Mouse (Mus musculus): ENCODE data around the gene Mettl7b. TPM values are rescaled to one million over a fixed set of nuclear protein-coding genes. Genes with fewer than 3 reads are reported as not detected.
"Not testable (repeated sequence)": the region's sequence is repeated elsewhere in the genome, so short reads cannot be mapped to it uniquely, and the experiment has no call there.

The Mettl7b gene
- total RNA-seq, 1 experiment, result 0.58 TPM

GRCm38 (mm10) chr10:128995796-128996195 is 35.0 kb upstream of the Mettl7b start:
- Histone ChIP-seq H3K27ac (ENCODE audit: insufficient read depth, low read depth, low read length, poor library complexity, severe bottlenecking) (no peak overlapping the region), H3K4me1 (ENCODE audit: control insufficient read depth in 2 of 2, insufficient read depth in 2 of 2, low read length in 2 of 2, poor library complexity in 1 of 2) (no peaks in the 10 kb centered on the region), H3K36me3 (ENCODE audit: control insufficient read depth, insufficient read depth, low read length, poor library complexity, severe bottlenecking) (no peaks in the 10 kb centered on the region), H3K9me3 (ENCODE audit: control insufficient read depth, insufficient read depth, low read depth, low read length) (no peaks in the 10 kb centered on the region), H3K9ac (ENCODE audit: insufficient read depth, low read depth, low read length, poor library complexity, severe bottlenecking) (no peak overlapping the region), H3K4me3 (ENCODE audit: insufficient read depth in 1 of 2, low read depth in 1 of 2, low read length in 2 of 2, poor library complexity in 1 of 2, severe bottlenecking in 1 of 2) (no peak overlapping the region)
- no peak for DNase-seq (ENCODE audit: low read depth, low spot score)
- in situ Hi-C loops (cut with MboI; ENCODE audit: low sequenced_read_pairs in 2 of 2, unreplicated experiment in 2 of 2), result no loop called here
- TF ChIP-seq ZC3H11A (IDR thresholded peaks at IDR 0.05; ENCODE audit: borderline replicate concordance, low read depth, low read length) (no peak), HCFC1 (IDR thresholded peaks at IDR 0.05; ENCODE audit: borderline replicate concordance, insufficient read depth, low read length) (no peak), CHD2 (IDR thresholded peaks at IDR 0.05; ENCODE audit: low read depth, low read length) (no peak), ZNF384 (IDR thresholded peaks at IDR 0.05; ENCODE audit: low read depth, low read length) (no peak), MAFK (IDR thresholded peaks at IDR 0.05; ENCODE audit: insufficient read depth, low read depth, low read length) (no peak)

GRCm38 (mm10) chr10:128990994-128991393 is 30.2 kb upstream of the Mettl7b start:
- no peak overlapping the region for H3K9ac ChIP-seq (ENCODE audit: insufficient read depth, low read depth, low read length, poor library complexity, severe bottlenecking)
- no peak for DNase-seq (ENCODE audit: low read depth, low spot score)
- H3K36me3 ChIP-seq (ENCODE audit: control insufficient read depth, insufficient read depth, low read length, poor library complexity, severe bottlenecking), result no peaks in the 10 kb centered on the region
- H3K27ac ChIP-seq (ENCODE audit: insufficient read depth, low read depth, low read length, poor library complexity, severe bottlenecking), result no peak overlapping the region
- TF ChIP-seq HCFC1 (IDR thresholded peaks at IDR 0.05; ENCODE audit: borderline replicate concordance, insufficient read depth, low read length), result no peak
- TF ChIP-seq CHD2 (IDR thresholded peaks at IDR 0.05; ENCODE audit: low read depth, low read length), result no peak
- TF ChIP-seq ZNF384 (IDR thresholded peaks at IDR 0.05; ENCODE audit: low read depth, low read length), result no peak
- no peak for TF ChIP-seq ZC3H11A (IDR thresholded peaks at IDR 0.05; ENCODE audit: borderline replicate concordance, low read depth, low read length)
- TF ChIP-seq MAFK (IDR thresholded peaks at IDR 0.05; ENCODE audit: insufficient read depth, low read depth, low read length), result no peak
- no peaks in the 10 kb centered on the region for H3K9me3 ChIP-seq (ENCODE audit: control insufficient read depth, insufficient read depth, low read depth, low read length)
- in situ Hi-C loops (cut with MboI; ENCODE audit: low sequenced_read_pairs in 2 of 2, unreplicated experiment in 2 of 2), result no loop called here
- no peaks in the 10 kb centered on the region for H3K4me1 ChIP-seq (ENCODE audit: control insufficient read depth in 2 of 2, insufficient read depth in 2 of 2, low read length in 2 of 2, poor library complexity in 1 of 2)
- no peak overlapping the region for H3K4me3 ChIP-seq (ENCODE audit: insufficient read depth in 1 of 2, low read depth in 1 of 2, low read length in 2 of 2, poor library complexity in 1 of 2, severe bottlenecking in 1 of 2)

- H3K36me3 ChIP-seq (ENCODE audit: control insufficient read depth, insufficient read depth, low read length, poor library complexity, severe bottlenecking); H3K27ac ChIP-seq (ENCODE audit: insufficient read depth, low read depth, low read length, poor library complexity, severe bottlenecking); H3K9me3 ChIP-seq (ENCODE audit: control insufficient read depth, insufficient read depth, low read depth, low read length); in situ Hi-C loops (cut with MboI; ENCODE audit: low sequenced_read_pairs in 2 of 2, unreplicated experiment in 2 of 2); H3K4me3 ChIP-seq (ENCODE audit: insufficient read depth in 1 of 2, low read depth in 1 of 2, low read length in 2 of 2, poor library complexity in 1 of 2, severe bottlenecking in 1 of 2); H3K4me1 ChIP-seq (ENCODE audit: control insufficient read depth in 2 of 2, insufficient read depth in 2 of 2, low read length in 2 of 2, poor library complexity in 1 of 2); DNase-seq (ENCODE audit: low read depth, low spot score); H3K9ac ChIP-seq (ENCODE audit: insufficient read depth, low read depth, low read length, poor library complexity, severe bottlenecking): not testable (repeated sequence)
These were observed 29.5 kb upstream of the Mettl7b start for GRCm38 (mm10) chr10:128990129-128990850.

GRCm38 (mm10) chr10:128989131-128989530 is 28.3 kb upstream of the Mettl7b start, which contains the start of gene Olfr9:
Gene Olfr9 (plus strand): TSS chr10:128989431.
- H3K4me1 ChIP-seq (ENCODE audit: control insufficient read depth in 2 of 2, insufficient read depth in 2 of 2, low read length in 2 of 2, poor library complexity in 1 of 2); DNase-seq (ENCODE audit: low read depth, low spot score); H3K9me3 ChIP-seq (ENCODE audit: control insufficient read depth, insufficient read depth, low read depth, low read length); H3K4me3 ChIP-seq (ENCODE audit: insufficient read depth in 1 of 2, low read depth in 1 of 2, low read length in 2 of 2, poor library complexity in 1 of 2, severe bottlenecking in 1 of 2); in situ Hi-C loops (cut with MboI; ENCODE audit: low sequenced_read_pairs in 2 of 2, unreplicated experiment in 2 of 2); H3K27ac ChIP-seq (ENCODE audit: insufficient read depth, low read depth, low read length, poor library complexity, severe bottlenecking); H3K9ac ChIP-seq (ENCODE audit: insufficient read depth, low read depth, low read length, poor library complexity, severe bottlenecking); H3K36me3 ChIP-seq (ENCODE audit: control insufficient read depth, insufficient read depth, low read length, poor library complexity, severe bottlenecking): not testable (repeated sequence)

- in situ Hi-C loops (cut with MboI; ENCODE audit: low sequenced_read_pairs in 2 of 2, unreplicated experiment in 2 of 2), result no loop called here
- Histone ChIP-seq H3K9me3 (ENCODE audit: control insufficient read depth, insufficient read depth, low read depth, low read length) (no peaks in the 10 kb centered on the region), H3K36me3 (ENCODE audit: control insufficient read depth, insufficient read depth, low read length, poor library complexity, severe bottlenecking) (no peaks in the 10 kb centered on the region), H3K9ac (ENCODE audit: insufficient read depth, low read depth, low read length, poor library complexity, severe bottlenecking) (no peak overlapping the region), H3K4me3 (ENCODE audit: insufficient read depth in 1 of 2, low read depth in 1 of 2, low read length in 2 of 2, poor library complexity in 1 of 2, severe bottlenecking in 1 of 2) (no peak overlapping the region), H3K27ac (ENCODE audit: insufficient read depth, low read depth, low read length, poor library complexity, severe bottlenecking) (no peak overlapping the region), H3K4me1 (ENCODE audit: control insufficient read depth in 2 of 2, insufficient read depth in 2 of 2, low read length in 2 of 2, poor library complexity in 1 of 2) (no peaks in the 10 kb centered on the region)
- TF ChIP-seq MAFK (IDR thresholded peaks at IDR 0.05; ENCODE audit: insufficient read depth, low read depth, low read length), result no peak
- TF ChIP-seq ZNF384 (IDR thresholded peaks at IDR 0.05; ENCODE audit: low read depth, low read length), result no peak
- TF ChIP-seq CHD2 (IDR thresholded peaks at IDR 0.05; ENCODE audit: low read depth, low read length), result no peak
- no peak for TF ChIP-seq ZC3H11A (IDR thresholded peaks at IDR 0.05; ENCODE audit: borderline replicate concordance, low read depth, low read length)
- TF ChIP-seq HCFC1 (IDR thresholded peaks at IDR 0.05; ENCODE audit: borderline replicate concordance, insufficient read depth, low read length), result no peak
- DNase-seq (ENCODE audit: low read depth, low spot score), result peak; percentile 56
These were observed 20.0 kb upstream of the Mettl7b start for GRCm38 (mm10) chr10:128980644-128981365.
